Mouse (Mus musculus) monocyte, adult 5-6 weeks (primary cell): Measurements from ENCODE around the gene Khnyn. TPM values are rescaled to one million over a fixed set of nuclear protein-coding genes. Genes with fewer than 3 reads are reported as not detected.

Experiments
- ATAC-seq: fragments of 153-309, 156-312 bp; replicated peaks from 2 replicates; pipeline ENCODE4 v1.8.0; 2017; ENCODE audit warnings: mild to moderate bottlenecking; ENCODE audit not compliant: low TSS enrichment, insufficient number of reproducible peaks, severe bottlenecking, poor library complexity, low FRiP score
- total RNA-seq: library from RNA; stranded (forward); fragments of 200-1000, 200-491, 200-594 nt; gene quantifications from 3 replicates; pipeline ENCODE4 v1.2.3, GENCODE M21; 2017

Khnyn gene
- total RNA-seq = 72.1 to 108 TPM (median 80.9 TPM) in 3 replicates

- ATAC-seq = peak; percentile 79
These were observed at the start of gene Khnyn for GRCm38 (mm10) chr14:55884713-55885113. Gene Khnyn (plus strand): TSS chr14:55884947.

GRCm38 (mm10) chr14:55838312-55838711 lies 46.4 kb upstream of the Khnyn start:
- ATAC-seq = no peak

GRCm38 (mm10) chr14:55838740-55839139 lies 46.0 kb upstream of the Khnyn start:
- no peak for ATAC-seq

- no peak for ATAC-seq
These were observed 43.8 kb upstream of the Khnyn start for GRCm38 (mm10) chr14:55840853-55841366.

DNA sequence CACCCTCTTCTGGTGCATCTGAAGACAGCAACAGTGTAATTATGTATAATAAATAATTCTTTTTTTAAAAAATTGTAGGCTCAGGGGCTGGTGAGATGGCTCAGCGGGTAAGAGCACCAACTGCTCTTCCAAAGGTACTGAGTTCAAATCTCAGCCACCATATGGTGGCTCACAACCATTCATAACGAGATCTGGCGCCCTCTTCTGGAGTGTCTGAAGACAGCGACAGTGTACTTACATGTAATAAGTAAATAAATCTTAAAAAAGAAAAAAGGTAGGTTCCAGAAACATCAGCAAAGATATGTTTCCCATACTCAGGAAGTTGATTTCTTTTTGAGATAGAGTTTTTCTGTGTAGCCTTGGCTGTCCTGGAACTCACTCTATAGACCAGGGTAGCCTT lies 42.0 kb upstream of the Khnyn start:
- ATAC-seq = no peak

GRCm38 (mm10) chr14:55845506-55846294 lies 39.0 kb upstream of the Khnyn start:
- no peak for ATAC-seq

- ATAC-seq = no peak
These were observed 33.9 kb upstream of the Khnyn start for GRCm38 (mm10) chr14:55850885-55851284.

DNA sequence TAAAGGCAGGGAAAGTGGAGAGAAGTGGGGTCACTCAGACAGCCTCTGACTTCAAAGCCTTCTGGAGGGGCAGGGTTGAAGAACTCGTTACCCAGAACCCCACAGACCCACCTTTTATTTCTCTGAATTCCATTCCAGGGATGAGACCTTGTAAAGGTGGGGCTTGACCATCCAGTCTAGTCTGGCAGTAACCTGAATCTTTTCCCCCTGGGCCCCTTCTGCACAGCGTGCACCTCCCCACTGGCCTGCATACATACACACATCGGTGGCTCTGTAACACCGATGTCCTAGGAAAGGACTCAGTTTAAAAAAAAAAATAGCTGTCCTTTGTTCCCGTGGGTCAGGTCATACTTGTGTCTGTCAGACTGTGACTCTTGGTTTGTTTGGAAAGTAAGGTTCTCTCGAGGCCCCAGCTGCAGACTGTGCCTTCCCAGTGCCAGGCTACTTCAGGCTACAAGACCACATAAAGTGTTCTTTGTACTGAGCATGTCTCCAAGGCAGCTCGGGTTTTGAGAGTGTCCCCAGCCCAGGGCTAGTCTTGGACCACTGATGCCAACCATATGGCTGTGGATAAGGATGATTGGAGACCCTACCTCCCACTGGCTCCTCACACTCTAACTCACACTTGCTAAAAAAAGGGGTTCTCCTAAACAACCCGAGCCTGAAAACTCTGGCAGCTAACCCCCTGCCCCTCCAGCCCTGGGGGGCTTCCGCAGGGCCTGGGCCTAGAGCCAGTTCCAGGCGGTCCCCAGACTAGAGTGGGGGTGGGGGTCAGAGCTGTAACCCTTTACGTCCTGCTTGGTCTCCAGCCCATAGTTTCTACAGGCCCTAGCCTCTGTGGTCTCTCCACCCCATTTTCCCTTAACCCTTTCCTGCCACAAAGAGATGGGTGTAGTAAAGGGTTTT lies 31.8 kb upstream of the Khnyn start:
- no peak for ATAC-seq

- ATAC-seq = no peak
These were observed 31.0 kb upstream of the Khnyn start, which contains the start of gene Nynrin for GRCm38 (mm10) chr14:55853621-55854285. Gene Nynrin (plus strand): TSS chr14:55854010.

DNA sequence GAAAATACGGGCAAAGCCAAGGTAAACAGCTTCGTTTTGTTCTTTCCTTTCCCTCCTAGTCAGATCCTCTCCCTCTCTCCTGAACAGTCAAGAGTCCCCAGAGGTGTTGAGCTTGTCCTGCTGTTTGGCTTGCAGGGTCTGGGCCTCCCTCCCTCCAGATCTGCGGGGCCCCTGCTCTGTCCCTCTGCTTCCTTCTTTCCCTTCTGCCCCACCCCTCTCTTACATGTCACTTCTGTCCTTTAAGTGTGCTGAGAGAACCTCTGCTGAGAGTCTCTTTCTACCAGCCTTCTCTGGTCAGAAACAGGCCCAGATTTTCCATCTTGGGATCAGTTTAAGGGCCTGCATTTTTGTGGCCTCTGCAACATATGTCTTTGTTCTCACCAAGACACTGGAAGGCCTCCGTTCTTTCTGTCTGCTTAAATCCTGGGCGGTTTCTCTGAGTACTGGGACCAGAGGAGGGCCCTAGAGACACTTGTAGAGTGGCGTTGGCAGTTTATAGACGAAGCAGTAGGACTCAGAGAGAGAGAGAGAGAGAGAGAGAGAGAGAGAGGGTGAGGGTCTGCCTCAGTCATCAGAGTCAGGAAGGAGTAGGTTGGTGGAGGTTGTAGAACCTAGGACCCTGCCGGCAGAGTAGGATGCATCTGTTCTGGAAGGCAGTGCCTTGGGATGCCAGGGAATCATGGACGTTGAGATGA lies 30.2 kb upstream of the Khnyn start:
- 0 out of 2 replicates have a peak, but pooled peaks have one; percentile 38 for ATAC-seq

GRCm38 (mm10) chr14:55855101-55855561 lies 29.6 kb upstream of the Khnyn start:
- ATAC-seq = no peak

- ATAC-seq = no peak
These were observed 27.2 kb upstream of the Khnyn start for GRCm38 (mm10) chr14:55857588-55857987.

- no peak for ATAC-seq
These were observed 22.6 kb upstream of the Khnyn start for GRCm38 (mm10) chr14:55862186-55862585.

DNA sequence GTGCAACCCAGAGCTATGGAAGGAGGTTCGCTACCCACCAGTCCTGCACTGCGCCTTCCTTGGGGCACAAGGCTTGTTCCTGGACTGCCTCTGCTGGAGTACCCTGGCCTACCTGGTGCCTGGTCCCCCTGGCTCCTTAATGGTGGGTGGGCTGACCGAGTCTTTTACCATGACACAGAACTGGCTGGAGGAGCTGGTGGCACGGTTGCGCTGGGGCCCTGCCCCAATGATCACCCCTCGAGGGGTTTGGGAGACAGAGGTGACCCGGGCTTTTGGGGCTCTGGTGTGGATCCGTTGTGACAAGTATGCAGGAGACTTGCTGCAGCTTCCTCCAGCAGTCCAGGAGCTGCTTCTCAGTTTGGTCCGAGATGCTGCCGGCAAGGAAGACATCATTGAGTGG lies 21.8 kb upstream of the Khnyn start:
- no peak for ATAC-seq

GRCm38 (mm10) chr14:55863773-55864172 lies 21.0 kb upstream of the Khnyn start:
- peak; percentile 78 for ATAC-seq

- no peak for ATAC-seq
These were observed 17.8 kb upstream of the Khnyn start for GRCm38 (mm10) chr14:55866962-55867361.

GRCm38 (mm10) chr14:55868230-55869026 lies 16.3 kb upstream of the Khnyn start:
- ATAC-seq = no peak
